Mouse (Mus musculus): ENCODE measurements around the gene Hist2h2aa2.
"Not testable (repeated sequence)": the region's sequence is repeated elsewhere in the genome, so short reads cannot be mapped to it uniquely, and the experiment has no call there.

The Hist2h2aa2 gene

GRCm38 (mm10) chr3:96236834-96237334 is 3.2 kb downstream of the Hist2h2aa2 start:
- DNase-seq (ENCODE audit: low spot score), result no peak

- DNase-seq (ENCODE audit: low spot score), result no peak
Measured at GRCm38 (mm10) chr3:96235836-96236235, 4.2 kb downstream of the Hist2h2aa2 start.

GRCm38 (mm10) chr3:96234914-96235313 is 5.2 kb downstream of the Hist2h2aa2 start:
- DNase-seq (ENCODE audit: low spot score), result no peak

GRCm38 (mm10) chr3:96231758-96232120 is 8.3 kb downstream of the Hist2h2aa2 start:
- no peak for DNase-seq (ENCODE audit: low spot score)

- no peak for DNase-seq (ENCODE audit: low spot score)
Measured at GRCm38 (mm10) chr3:96230910-96231757, 8.9 kb downstream of the Hist2h2aa2 start.

GRCm38 (mm10) chr3:96230404-96230803 is 9.7 kb downstream of the Hist2h2aa2 start:
- DNase-seq (ENCODE audit: low spot score), result no peak

GRCm38 (mm10) chr3:96228828-96229227 is 11.2 kb downstream of the Hist2h2aa2 start:
- no peak for DNase-seq (ENCODE audit: low spot score)

GRCm38 (mm10) chr3:96226695-96227648 is 13.1 kb downstream of the Hist2h2aa2 start:
- DNase-seq (ENCODE audit: low spot score), result no peak

- DNase-seq (ENCODE audit: low spot score), result no peak
Measured at GRCm38 (mm10) chr3:96225421-96225820, 14.7 kb downstream of the Hist2h2aa2 start.

- no peak for DNase-seq (ENCODE audit: low spot score)
Measured at GRCm38 (mm10) chr3:96222774-96223173, 17.3 kb downstream of the Hist2h2aa2 start.

GRCm38 (mm10) chr3:96221640-96222038 is 18.4 kb downstream of the Hist2h2aa2 start:
- no peak for DNase-seq (ENCODE audit: low spot score)

GRCm38 (mm10) chr3:96220765-96221639 is 19.1 kb downstream of the Hist2h2aa2 start, which contains the start of the genes Hist2h2ac and Hist2h2be:
Gene Hist2h2ac, minus strand, starts transcription at chr3:96220880.
Gene Hist2h2be, plus strand, starts transcription at chr3:96221119.
- peak; percentile 96 for DNase-seq (ENCODE audit: low spot score)

- DNase-seq (ENCODE audit: low spot score), result peak; percentile 50
Measured at GRCm38 (mm10) chr3:96220131-96220764, 19.8 kb downstream of the Hist2h2aa2 start.

GRCm38 (mm10) chr3:96219661-96220130 is 20.4 kb downstream of the Hist2h2aa2 start, which contains the start of the genes Bola1 and Hist2h2ab:
Gene Bola1, minus strand, starts transcription at chr3:96219709.
Gene Hist2h2ab, plus strand, starts transcription at chr3:96219865.
- peak; percentile 88 for DNase-seq (ENCODE audit: low spot score)

- no peak for DNase-seq (ENCODE audit: low spot score)
Measured at GRCm38 (mm10) chr3:96219191-96219641, 20.9 kb downstream of the Hist2h2aa2 start.

- no peak for DNase-seq (ENCODE audit: low spot score)
Measured at GRCm38 (mm10) chr3:96209242-96209641, 30.8 kb downstream of the Hist2h2aa2 start.

GRCm38 (mm10) chr3:96207819-96208218 is 32.3 kb downstream of the Hist2h2aa2 start:
- peak; percentile 51 for DNase-seq (ENCODE audit: low spot score)

- no peak for DNase-seq (ENCODE audit: low spot score)
Measured at GRCm38 (mm10) chr3:96199731-96200130, 40.3 kb downstream of the Hist2h2aa2 start.

- not testable (repeated sequence) for DNase-seq (ENCODE audit: low spot score)
Measured at GRCm38 (mm10) chr3:96198601-96199251, 41.4 kb downstream of the Hist2h2aa2 start.

- DNase-seq (ENCODE audit: low spot score), result peak; percentile 51
Measured at GRCm38 (mm10) chr3:96198181-96198580, 41.9 kb downstream of the Hist2h2aa2 start.

Measured in adipocyte (in vitro differentiated cells).